Mouse (Mus musculus) forebrain, embryonic 13.5 days (tissue): ENCODE measurements around the gene Jund. TPM values are rescaled to one million over a fixed set of nuclear protein-coding genes. Genes with fewer than 3 reads are reported as not detected.

Source experiments
- ATAC-seq: fragments of 200-750 bp; cut with Nextera tagmentation; 2 replicates; pipeline ENCODE4 v1.8.0; 2017
- H3K27ac ChIP-seq: fragments of 300-500 bp; sonication (generic); 2 replicates; pipeline ENCODE4 v1.5.1; 2015; ENCODE audit warnings: inconsistent platforms, mild to moderate bottlenecking, moderate library complexity
- H3K27me3 ChIP-seq: fragments of 300-500 bp; sonication (generic); 2 replicates; pipeline ENCODE4 v1.6.1; 2015; ENCODE audit warnings: mild to moderate bottlenecking, inconsistent platforms
- H3K36me3 ChIP-seq: fragments of 300-500 bp; sonication (generic); 2 replicates; pipeline ENCODE4 v1.6.1; 2015; ENCODE audit warnings: mild to moderate bottlenecking, inconsistent platforms; ENCODE audit not compliant: poor library complexity, severe bottlenecking
- H3K4me1 ChIP-seq: fragments of 300-500 bp; sonication (generic); 2 replicates; pipeline ENCODE4 v1.6.1; 2015; ENCODE audit warnings: inconsistent platforms
- H3K4me2 ChIP-seq: fragments of 300-500 bp; sonication (generic); 2 replicates; pipeline ENCODE4 v1.6.1; 2015; ENCODE audit warnings: inconsistent platforms, mild to moderate bottlenecking, moderate library complexity
- H3K4me3 ChIP-seq: fragments of 300-500 bp; sonication (generic); 2 replicates; pipeline ENCODE4 v1.5.1; 2015; ENCODE audit warnings: mild to moderate bottlenecking, inconsistent platforms
- H3K9ac ChIP-seq: fragments of 300-500 bp; sonication (generic); 2 replicates; pipeline ENCODE4 v1.6.1; 2015; ENCODE audit warnings: mild to moderate bottlenecking, inconsistent platforms
- H3K9me3 ChIP-seq: fragments of 300-500 bp; sonication (generic); replicated peaks from 2 replicates; pipeline ENCODE4 v1.6.1; 2016; ENCODE audit warnings: inconsistent platforms
- WGBS: fragments of 180-500 bp; shearing (Covaris S2); methylation state at CpG from one replicate; pipeline ENCODE4 v1.1.7; 2015; 5-methylcytosine and 5-hydroxymethylcytosine counted together
- polyA plus RNA-seq: library from polyadenylated mRNA; unstranded; fragments of >200 nt; fragmentation: Nextera tagmentation; extraction: Ambion mirVana; gene quantifications from 2 replicates; pipeline ENCODE4 v1.2.1, GENCODE M21; 2015

Gene Jund
- polyA plus RNA-seq, 1 experiment from 2014 or later, result 68.8 TPM

DNA sequence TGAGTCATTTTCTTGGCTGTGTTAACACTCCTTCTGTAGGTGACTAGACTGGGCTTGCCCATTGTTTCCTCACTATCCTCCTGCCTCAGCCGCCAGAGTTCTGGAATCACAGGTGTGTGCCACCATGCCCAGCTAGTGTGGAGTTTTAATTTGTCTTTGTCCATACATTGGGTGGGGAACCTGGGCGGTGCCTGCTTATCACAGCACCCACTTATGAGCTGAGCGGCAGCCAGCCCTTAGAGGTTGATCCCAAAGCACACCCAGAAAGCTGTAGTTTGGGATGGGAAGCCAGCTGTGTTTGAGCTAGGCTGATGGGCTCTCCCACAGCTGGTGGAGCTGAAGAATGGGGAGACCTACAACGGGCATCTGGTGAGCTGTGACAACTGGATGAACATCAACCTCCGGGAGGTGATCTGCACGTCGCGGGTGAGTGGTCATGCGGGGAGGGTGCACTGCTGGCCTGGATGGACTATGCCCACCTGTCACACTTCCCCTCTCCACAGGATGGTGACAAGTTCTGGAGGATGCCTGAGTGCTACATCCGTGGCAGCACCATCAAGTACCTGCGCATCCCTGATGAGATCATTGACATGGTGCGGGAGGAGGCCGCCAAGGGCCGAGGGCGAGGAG is 21.2 kb upstream of the Jund start:
- no peaks in the 10 kb centered on the region for H3K27me3 ChIP-seq
- H3K9me3 ChIP-seq, result no peaks in the 10 kb centered on the region
- 94% methylated on average over 15 of the region's 15 CpGs for WGBS
- H3K4me3 ChIP-seq, result no peak overlapping the region
- H3K36me3 ChIP-seq, result peaks cover 37% of the 10 kb centered on the region
- peaks cover 20% of the 10 kb centered on the region for H3K4me1 ChIP-seq
- no peak overlapping the region for H3K27ac ChIP-seq
- no peak overlapping the region for H3K9ac ChIP-seq
- no peak overlapping the region for H3K4me2 ChIP-seq
- ATAC-seq, result no peak

DNA sequence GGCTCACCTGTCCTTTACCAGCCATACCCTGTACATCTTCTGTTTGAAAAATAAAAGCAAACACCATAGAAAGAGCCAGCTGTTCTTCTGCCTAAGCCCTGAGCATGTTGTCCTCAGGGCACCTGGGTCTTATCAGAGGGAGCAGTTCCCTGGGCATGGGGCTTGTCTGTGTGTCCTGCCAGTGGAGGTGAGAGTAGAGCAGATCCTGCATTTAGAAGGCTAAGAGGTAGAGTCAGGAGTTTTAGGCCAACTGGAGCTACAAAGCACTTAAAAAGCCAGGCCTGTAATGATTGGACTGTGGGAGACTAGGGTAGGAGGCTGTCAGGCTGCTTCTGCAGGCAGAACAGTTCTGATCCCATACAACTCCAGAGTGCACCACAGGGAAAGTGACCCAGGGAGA is 20.1 kb upstream of the Jund start:
- Histone ChIP-seq H3K36me3 (peaks cover 37% of the 10 kb centered on the region), H3K4me3 (no peak overlapping the region), H3K9ac (no peak overlapping the region), H3K27me3 (no peaks in the 10 kb centered on the region), H3K4me1 (peaks cover 18% of the 10 kb centered on the region), H3K9me3 (no peaks in the 10 kb centered on the region), H3K27ac (no peak overlapping the region), H3K4me2 (no peak overlapping the region)
- no peak for ATAC-seq

DNA sequence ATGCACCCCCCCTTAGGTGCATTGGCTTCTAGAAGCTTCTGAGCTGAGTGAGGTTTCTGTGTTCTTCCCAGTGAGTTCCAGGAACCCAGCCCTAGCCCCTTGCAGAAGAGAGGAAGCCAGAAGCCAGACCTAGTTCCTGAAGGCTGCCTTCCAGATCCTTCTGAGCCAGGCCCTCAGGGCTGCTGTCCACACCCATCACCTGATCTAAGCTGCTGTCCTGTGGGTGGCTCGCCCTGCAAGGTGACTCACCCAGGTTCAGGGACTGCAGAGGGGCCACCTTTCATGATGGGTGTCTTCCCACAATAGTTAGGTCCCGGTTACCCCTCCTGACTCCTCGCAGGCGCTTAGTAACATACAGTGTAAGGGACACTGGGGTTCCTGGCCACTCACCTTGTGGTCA is 19.3 kb upstream of the Jund start:
- Histone ChIP-seq H3K36me3 (peaks cover 37% of the 10 kb centered on the region), H3K9ac (no peak overlapping the region), H3K4me1 (peaks cover 11% of the 10 kb centered on the region), H3K4me2 (no peak overlapping the region), H3K4me3 (no peak overlapping the region), H3K9me3 (no peaks in the 10 kb centered on the region), H3K27me3 (no peaks in the 10 kb centered on the region), H3K27ac (no peak overlapping the region)
- 93% methylated on average over 4 of the region's 4 CpGs for WGBS
- ATAC-seq, result no peak

DNA sequence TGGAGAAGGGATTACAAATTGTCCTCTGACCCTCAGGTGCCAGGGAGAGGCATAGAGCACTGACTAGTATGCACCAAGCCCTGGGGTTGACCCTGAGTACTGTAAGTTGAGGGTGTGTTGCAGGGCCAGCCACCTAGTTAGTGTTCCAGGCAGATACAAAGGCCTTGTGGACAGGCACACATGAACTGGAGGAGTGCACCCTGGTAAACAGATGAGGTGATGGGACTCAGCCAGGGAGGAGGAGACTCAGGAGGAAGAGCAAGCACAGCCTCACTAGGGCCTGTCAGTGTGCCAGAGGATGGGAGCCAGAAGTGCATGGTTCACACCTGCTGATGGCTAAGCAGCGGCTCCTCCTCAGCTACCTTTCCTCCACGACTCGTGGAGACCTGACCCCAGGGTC is 18.7 kb upstream of the Jund start:
- peak overlapping the region; percentile 34; the same call in 1 of the 2 replicates for H3K9ac ChIP-seq
- H3K9me3 ChIP-seq, result no peaks in the 10 kb centered on the region
- H3K4me1 ChIP-seq, result peaks cover 4% of the 10 kb centered on the region; the same call in 1 of the 2 replicates
- H3K27me3 ChIP-seq, result no peaks in the 10 kb centered on the region
- H3K4me3 ChIP-seq, result no peak overlapping the region
- 87% methylated on average over 3 of the region's 3 CpGs for WGBS
- no peak for ATAC-seq
- H3K36me3 ChIP-seq, result peaks cover 37% of the 10 kb centered on the region
- H3K4me2 ChIP-seq, result no peak overlapping the region
- no peak overlapping the region; the same call in 1 of the 2 replicates for H3K27ac ChIP-seq

DNA sequence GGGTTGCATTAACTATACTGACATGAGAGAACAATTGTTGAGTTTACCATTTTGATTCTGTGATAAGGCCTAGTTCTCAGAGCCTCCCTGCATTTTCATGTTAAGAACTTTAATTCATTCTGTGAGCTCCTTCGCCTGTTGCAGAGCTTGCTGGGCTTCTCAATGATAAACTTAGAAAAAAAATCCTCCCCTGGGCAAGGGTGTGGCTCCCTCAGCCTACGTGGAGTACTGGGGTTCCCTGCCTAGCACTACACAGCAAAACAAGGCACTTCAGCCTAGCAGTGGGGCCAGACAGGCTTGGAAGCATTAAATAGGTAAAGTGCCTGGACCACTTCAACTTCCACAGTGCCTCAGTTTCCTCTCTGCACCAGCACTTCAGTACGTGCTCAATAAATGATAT is 17.3 kb upstream of the Jund start:
- H3K4me1 ChIP-seq, result 0 out of 2 replicates have a peak, but pooled peaks cover 4% of the 10 kb centered on the region
- no peaks in the 10 kb centered on the region for H3K27me3 ChIP-seq
- no peak overlapping the region for H3K9ac ChIP-seq
- no peak overlapping the region for H3K27ac ChIP-seq
- no peaks in the 10 kb centered on the region for H3K9me3 ChIP-seq
- no peak overlapping the region for H3K4me2 ChIP-seq
- H3K4me3 ChIP-seq, result no peak overlapping the region
- no peak for ATAC-seq
- 74% methylated on average over 3 of the region's 3 CpGs for WGBS
- H3K36me3 ChIP-seq, result peaks cover 32% of the 10 kb centered on the region

DNA sequence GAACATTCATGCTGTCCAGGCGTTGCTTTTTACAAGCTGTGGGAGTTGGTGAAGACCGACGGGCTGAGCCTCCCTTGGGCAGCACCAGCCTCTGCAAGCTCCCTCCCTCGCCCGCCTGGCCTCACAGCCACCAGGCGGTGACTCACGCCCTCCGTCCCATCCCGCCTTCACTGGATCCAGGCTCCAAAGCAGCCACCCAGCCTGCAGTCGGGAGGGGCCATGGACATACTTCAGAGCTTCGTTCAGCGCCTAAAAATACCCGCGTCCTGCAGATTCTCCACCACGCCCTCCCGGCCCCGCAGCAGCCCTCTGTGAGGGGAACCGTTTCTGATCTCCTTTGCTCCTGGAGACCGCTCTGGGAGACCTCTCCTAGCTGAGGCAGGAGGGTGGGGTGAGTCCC is 16.6 kb upstream of the Jund start:
- no peak for ATAC-seq
- Histone ChIP-seq H3K9me3 (no peaks in the 10 kb centered on the region), H3K4me3 (no peak overlapping the region), H3K4me1 (0 out of 2 replicates have a peak, but pooled peaks cover 4% of the 10 kb centered on the region), H3K4me2 (no peak overlapping the region; the same call in 1 of the 2 replicates), H3K36me3 (peaks cover 30% of the 10 kb centered on the region), H3K27ac (no peak overlapping the region), H3K9ac (0 out of 2 replicates have a peak overlapping the region, but pooled peaks have one; percentile 37), H3K27me3 (no peaks in the 10 kb centered on the region)
- 15% methylated on average over 19 of the region's 19 CpGs for WGBS

DNA sequence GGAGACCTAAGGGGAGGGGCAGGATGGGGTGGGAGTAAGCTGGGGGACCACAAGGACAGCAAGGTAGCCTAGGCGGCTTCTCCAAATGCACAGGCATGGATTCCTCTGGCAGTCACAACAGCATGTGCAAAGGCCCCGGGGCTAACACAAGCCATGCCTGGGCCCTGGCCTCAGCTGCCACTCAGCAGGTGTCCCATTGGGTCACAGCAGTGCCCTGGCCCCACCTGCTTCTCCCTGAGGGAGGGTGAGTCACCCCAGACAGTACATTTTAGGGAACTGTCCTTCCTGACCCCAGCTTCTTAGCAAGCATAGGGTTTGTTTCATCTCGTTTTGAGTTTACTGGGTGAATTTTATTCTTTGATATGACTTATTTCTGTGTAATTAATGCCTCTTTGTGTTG is 16.1 kb upstream of the Jund start:
- Histone ChIP-seq H3K36me3 (peaks cover 27% of the 10 kb centered on the region), H3K9me3 (no peaks in the 10 kb centered on the region), H3K27ac (no peak overlapping the region), H3K4me1 (0 out of 2 replicates have a peak, but pooled peaks cover 8% of the 10 kb centered on the region), H3K4me2 (no peak overlapping the region), H3K27me3 (no peaks in the 10 kb centered on the region), H3K9ac (no peak overlapping the region), H3K4me3 (no peak overlapping the region)
- WGBS, result 70% methylated on average over 3 of the region's 3 CpGs
- no peak for ATAC-seq

DNA sequence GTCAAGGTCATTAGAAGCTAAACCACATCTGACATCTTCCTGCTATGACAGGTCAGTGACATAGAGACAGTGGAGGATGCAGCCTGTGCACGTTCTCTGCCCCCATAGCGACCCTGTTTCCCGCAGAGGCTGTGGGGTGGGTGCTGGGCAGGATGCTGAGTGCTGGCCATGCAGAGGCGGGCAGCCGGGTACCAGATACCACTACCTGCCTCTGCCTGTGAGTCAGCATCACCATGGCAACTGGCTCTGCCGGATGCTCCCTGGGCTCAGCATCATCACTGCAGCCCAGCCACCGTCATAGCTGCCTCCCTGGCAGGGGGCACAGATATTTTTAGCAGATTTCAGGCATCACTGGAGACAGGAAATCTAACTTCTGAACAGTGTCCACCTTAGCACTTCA is 14.5 kb upstream of the Jund start:
- no peaks in the 10 kb centered on the region for H3K9me3 ChIP-seq
- 47% methylated on average over 7 of the region's 7 CpGs for WGBS
- peaks cover 11% of the 10 kb centered on the region for H3K36me3 ChIP-seq
- H3K4me2 ChIP-seq, result no peak overlapping the region
- 0 out of 2 replicates have a peak, but pooled peaks cover 14% of the 10 kb centered on the region for H3K4me1 ChIP-seq
- no peak overlapping the region for H3K9ac ChIP-seq
- no peak overlapping the region for H3K4me3 ChIP-seq
- peak; percentile 40; the same call in 1 of the 2 replicates for ATAC-seq
- H3K27ac ChIP-seq, result no peak overlapping the region
- no peaks in the 10 kb centered on the region for H3K27me3 ChIP-seq

DNA sequence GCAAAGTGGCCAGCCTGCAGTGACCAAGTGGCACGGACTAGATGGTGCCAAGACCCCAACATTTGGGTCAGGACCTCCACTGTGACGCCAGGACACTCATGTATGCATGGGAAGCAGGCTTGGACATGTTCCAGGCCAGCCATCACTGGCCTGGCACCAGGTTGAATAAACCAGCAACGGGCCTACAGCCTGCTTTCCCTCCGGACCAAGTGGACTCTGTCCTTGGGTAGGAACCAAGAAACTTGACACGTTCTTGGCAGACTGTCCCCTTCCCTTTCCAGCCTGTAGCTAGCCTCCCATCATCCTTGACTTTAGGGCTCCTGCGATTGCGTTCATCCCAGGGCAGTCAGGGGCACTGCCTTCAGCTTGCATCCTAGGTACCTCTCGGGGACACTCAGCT is 11.2 kb upstream of the Jund start:
- peaks cover 34% of the 10 kb centered on the region for H3K4me1 ChIP-seq
- H3K4me2 ChIP-seq, result no peak overlapping the region
- H3K9me3 ChIP-seq, result no peaks in the 10 kb centered on the region
- H3K27me3 ChIP-seq, result no peaks in the 10 kb centered on the region
- H3K9ac ChIP-seq, result no peak overlapping the region
- no peak overlapping the region; the same call in 1 of the 2 replicates for H3K4me3 ChIP-seq
- H3K27ac ChIP-seq, result no peak overlapping the region
- no peak for ATAC-seq
- 90% methylated on average over 8 of the region's 8 CpGs for WGBS
- no peaks in the 10 kb centered on the region for H3K36me3 ChIP-seq

DNA sequence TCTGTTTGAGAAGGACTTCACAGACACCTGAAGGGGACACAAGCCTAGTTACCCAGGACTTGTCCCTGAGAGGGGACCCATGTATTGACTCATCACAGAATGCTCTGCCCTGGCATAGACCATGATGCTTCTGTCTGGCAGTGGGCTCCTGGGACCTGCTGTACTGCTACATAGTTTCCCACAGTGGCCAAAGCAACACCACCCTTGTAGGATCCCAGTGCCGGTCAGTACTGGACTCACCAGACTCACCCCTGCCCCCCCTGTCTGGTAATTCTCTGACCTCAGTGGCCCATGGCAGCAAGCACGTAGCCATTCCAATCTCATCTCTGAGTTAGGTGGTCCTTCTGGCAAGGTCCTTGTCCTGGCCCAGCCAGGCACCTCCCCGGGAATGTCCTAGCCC is 10.6 kb upstream of the Jund start:
- Histone ChIP-seq H3K27ac (no peak overlapping the region; the same call in 1 of the 2 replicates), H3K4me2 (no peak overlapping the region), H3K36me3 (no peaks in the 10 kb centered on the region), H3K4me3 (no peak overlapping the region), H3K9ac (no peak overlapping the region), H3K27me3 (no peaks in the 10 kb centered on the region), H3K9me3 (no peaks in the 10 kb centered on the region), H3K4me1 (peaks cover 34% of the 10 kb centered on the region)
- no peak for ATAC-seq
- 96% methylated on average over 3 of the region's 3 CpGs for WGBS

DNA sequence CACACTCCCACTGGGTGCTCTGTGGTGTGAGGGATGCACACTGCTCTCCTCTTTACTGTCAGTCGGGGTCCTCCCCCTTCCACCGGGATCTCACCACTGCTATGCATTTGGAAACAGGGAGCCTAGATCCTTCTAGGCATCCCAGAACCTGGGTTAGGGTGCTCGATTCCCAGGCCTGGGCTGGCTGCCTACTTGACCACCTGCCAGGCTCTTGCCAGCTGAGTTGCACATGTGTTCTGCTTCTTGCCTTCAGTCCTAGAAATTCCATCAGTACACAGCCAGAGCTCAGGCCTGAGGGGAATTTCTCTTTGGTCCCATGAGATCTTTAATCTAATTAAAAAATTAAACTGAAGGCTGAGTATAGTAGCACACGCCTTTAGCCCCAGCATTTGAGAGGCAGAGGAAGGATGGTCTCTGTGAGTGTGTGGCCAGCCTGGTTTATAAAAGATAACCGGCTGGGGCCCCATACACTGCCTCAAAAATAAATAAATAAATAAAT is 8.8 kb upstream of the Jund start:
- 81% methylated on average over 5 of the region's 5 CpGs for WGBS
- Histone ChIP-seq H3K27me3 (no peaks in the 10 kb centered on the region), H3K4me2 (no peak overlapping the region), H3K36me3 (no peaks in the 10 kb centered on the region), H3K9me3 (no peaks in the 10 kb centered on the region), H3K27ac (peak overlapping the region; percentile 15; the same call in 1 of the 2 replicates), H3K4me1 (peaks cover 34% of the 10 kb centered on the region), H3K4me3 (no peak overlapping the region), H3K9ac (peak overlapping the region; percentile 17; the same call in 1 of the 2 replicates)
- ATAC-seq, result 0 out of 2 replicates have a peak, but pooled peaks have one; percentile 5

DNA sequence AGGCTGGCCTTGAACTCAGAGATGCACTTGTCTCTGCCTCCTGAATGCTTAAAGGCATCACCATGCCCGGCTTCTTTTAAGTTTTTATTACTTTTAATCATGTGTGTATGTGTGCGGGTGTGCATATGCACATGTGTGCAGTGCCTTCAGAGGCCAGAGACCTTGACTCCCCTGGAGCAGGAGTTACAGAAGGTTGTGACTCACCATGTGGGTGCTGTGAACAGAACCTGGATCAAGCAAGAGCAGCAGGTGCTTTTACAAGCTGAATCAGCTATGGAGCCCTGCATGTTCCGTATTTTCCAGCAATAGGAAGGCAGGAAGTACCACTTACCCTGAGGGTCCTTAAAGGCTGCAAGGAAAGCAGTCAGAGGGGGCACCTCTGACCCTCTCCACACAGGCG is 7.5 kb upstream of the Jund start:
- peak overlapping the region; percentile 34 for H3K4me3 ChIP-seq
- peak overlapping the region; percentile 69 for H3K9ac ChIP-seq
- H3K4me2 ChIP-seq, result peak overlapping the region; percentile 64
- 47% methylated on average over 4 of the region's 4 CpGs for WGBS
- no peak for ATAC-seq
- peak overlapping the region; percentile 74 for H3K27ac ChIP-seq
- H3K27me3 ChIP-seq, result no peaks in the 10 kb centered on the region
- peaks cover 47% of the 10 kb centered on the region for H3K4me1 ChIP-seq
- H3K9me3 ChIP-seq, result no peaks in the 10 kb centered on the region
- no peaks in the 10 kb centered on the region for H3K36me3 ChIP-seq
